Mouse (Mus musculus): ENCODE data around the gene Tex14. TPM values are rescaled to one million over a fixed set of nuclear protein-coding genes. Genes with fewer than 3 reads are reported as not detected.

The Tex14 gene
- polyA plus RNA-seq (2014; fragmentation: Illumina TruSeq; extraction: RNeasy Lipid Tissue Mini Kit (QIAGEN cat#74804); ENCODE audit: low read depth, low replicate concordance): 0.23 TPM

DNA sequence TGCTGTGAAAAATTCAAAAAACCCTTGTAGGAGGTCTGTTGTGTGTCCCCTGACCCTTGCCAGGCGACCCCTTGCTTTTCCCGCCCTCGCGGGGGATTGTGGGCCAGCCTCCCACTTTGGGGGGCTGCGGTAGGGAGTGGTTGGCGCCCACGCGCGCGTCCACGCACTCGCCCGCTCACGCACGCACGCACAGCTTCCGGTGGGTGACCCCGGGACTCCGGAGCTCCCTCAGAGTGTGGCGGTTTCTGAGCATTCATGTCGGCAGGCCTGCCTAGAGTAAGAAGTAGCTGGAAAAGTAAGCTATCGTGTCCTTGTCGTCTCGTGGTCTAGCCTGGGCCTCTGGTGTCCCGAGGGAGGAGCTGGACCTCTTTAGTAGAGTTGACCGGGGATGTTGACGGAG is at the start of gene Tex14, which contains the start of gene Rad51c:
Tex14 (plus strand) TSS at position 190 of the 400 bp plus-strand sequence.
Rad51c (minus strand) TSS at position 79 of the 400 bp plus-strand sequence.

DNA sequence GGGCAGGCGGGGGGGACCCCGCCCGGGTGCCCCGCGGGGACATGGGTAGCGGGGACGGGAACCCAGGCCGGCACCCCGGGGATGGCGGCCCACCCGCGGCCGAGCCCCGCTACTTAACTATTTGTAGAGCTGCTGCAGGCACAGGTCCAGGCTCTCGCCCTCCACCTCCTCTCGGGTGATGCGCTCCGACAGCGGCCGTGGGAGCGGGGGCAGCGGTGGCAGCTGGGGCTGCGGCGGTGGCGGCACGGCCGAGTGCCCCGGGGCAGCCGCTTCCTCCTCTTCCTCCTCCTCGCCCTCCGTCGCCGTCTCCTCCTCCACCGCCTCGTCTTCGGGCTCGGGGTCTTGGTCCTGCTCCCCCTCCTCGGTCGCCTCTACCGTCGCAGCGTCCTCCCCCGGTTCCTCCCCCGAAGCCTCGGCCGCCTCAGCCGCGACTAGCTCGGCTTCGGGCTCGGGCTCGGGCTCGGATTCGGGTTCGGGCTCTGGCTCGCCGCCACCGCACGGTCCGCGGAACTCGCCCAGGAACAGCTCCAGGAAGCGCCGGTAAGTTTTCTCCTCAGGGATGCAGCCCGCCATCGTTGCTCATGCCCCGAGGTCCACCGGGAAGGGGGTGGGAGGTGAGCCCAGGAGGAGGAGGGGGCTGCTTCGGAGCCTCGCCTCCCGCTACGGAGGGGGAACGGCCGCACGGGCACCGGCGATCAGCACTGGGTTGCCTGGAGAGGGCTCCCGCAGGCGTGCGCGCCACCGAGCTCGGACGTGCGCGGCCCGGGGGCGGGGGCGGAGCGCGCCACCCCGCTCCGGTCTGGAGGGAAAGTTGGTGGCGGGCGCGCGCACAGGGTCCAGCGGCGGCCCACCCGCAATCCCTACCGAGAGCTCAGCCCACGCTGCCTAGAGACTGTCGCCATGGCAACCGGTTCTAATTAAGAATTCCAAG is 46.3 kb upstream of the Tex14 start, which contains the start of gene Ppm1e:
Ppm1e (minus strand) TSS at position 693 of the 931 bp plus-strand sequence.

DNA sequence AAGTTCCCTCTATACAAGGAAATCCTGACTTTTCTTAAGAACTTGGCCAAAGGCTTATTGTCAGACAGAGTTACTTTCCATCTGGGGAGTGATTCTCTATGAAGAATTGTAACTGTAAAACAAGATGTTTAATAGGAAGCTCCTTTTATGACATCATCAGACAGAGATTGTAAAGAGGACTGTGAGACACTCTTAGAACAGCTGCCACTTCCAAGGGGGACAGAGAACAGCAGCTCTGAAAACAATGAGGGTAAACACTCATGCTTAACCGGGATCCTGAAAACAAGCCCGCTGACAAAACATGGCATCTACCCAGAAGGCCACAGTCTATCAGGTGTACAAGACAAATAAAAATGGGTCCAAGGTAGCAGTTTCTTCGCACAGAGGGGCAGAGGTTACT is 161.6 kb downstream of the Tex14 start, which contains the start of gene Gm11492:
Gm11492 (plus strand) TSS at position 153 of the 400 bp plus-strand sequence.

DNA sequence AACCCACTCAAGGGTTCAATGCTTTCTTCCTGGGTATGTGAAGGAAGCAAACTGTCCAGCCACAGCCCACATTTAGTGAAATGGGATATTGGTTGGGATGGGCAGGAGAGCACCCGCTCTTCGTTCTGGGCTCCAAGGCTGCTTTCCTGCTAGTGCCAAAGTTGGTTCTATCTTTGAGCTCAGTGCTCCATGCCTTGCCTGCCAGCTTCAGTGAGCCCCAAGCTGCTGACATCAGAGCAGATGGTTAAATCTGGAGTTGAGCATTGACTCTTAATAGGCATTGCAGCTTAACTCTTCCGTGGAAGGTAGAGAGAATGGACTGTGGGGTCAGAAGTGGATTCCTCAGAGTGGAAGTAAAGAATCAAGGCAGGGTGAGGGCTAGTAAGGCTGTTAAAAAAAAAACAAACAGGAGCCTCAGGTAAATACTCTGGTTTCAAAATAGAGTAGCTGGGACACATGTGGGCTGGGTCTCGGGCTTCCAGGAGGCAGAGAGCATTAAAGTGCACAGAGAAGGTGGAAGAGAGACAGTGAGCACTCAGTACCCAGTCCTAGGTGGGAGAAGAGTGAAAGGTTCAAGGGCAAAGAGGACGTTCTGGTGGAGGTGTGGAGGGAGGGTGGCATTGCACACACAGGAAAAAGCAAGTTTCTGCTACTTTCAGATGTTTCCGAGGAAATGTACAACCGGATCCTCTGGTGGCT is 163.5 kb downstream of the Tex14 start, which contains the start of gene Sept4:
Sept4 (plus strand) TSS at position 649 of the 699 bp plus-strand sequence.

GRCm38 (mm10) chr11:87591526-87592353 is 186.9 kb downstream of the Tex14 start, which contains the start of gene Mtmr4:
Gene Mtmr4, plus strand, starts transcription at chr11:87592162.

Other genes starting within 250 kb of the Tex14 start
- gene Ppm1e, start 46.0 kb upstream of the Tex14 start, polyA plus RNA-seq (2014; fragmentation: Illumina TruSeq; extraction: RNeasy Lipid Tissue Mini Kit (QIAGEN cat#74804); ENCODE audit: low read depth, low replicate concordance): 68.2 TPM
- gene Rad51c, start 111 bp upstream of the Tex14 start, polyA plus RNA-seq (2014; fragmentation: Illumina TruSeq; extraction: RNeasy Lipid Tissue Mini Kit (QIAGEN cat#74804); ENCODE audit: low read depth, low replicate concordance): 5.0 TPM
- not detected for gene Gm11492, start 161.6 kb downstream of the Tex14 start, polyA plus RNA-seq (2014; fragmentation: Illumina TruSeq; extraction: RNeasy Lipid Tissue Mini Kit (QIAGEN cat#74804); ENCODE audit: low read depth, low replicate concordance)
- gene Sept4, start 163.8 kb downstream of the Tex14 start, polyA plus RNA-seq (2014; fragmentation: Illumina TruSeq; extraction: RNeasy Lipid Tissue Mini Kit (QIAGEN cat#74804); ENCODE audit: low read depth, low replicate concordance): 12.4 TPM
- 22.0 TPM for gene Mtmr4, start 187.1 kb downstream of the Tex14 start, polyA plus RNA-seq (2014; fragmentation: Illumina TruSeq; extraction: RNeasy Lipid Tissue Mini Kit (QIAGEN cat#74804); ENCODE audit: low read depth, low replicate concordance)
- not detected for gene Hsf5, start 212.1 kb downstream of the Tex14 start, polyA plus RNA-seq (2014; fragmentation: Illumina TruSeq; extraction: RNeasy Lipid Tissue Mini Kit (QIAGEN cat#74804); ENCODE audit: low read depth, low replicate concordance)

Measured in adrenal gland, adult 10 weeks (tissue).